Mouse (Mus musculus): ENCODE measurements at regions not wholly inside any gene's neighbourhood (a gene's known extent, or its start where the extent isn't known, plus 50 kb on each side); places are given as distances from the start of the nearest gene placed in this dataset.

DNA sequence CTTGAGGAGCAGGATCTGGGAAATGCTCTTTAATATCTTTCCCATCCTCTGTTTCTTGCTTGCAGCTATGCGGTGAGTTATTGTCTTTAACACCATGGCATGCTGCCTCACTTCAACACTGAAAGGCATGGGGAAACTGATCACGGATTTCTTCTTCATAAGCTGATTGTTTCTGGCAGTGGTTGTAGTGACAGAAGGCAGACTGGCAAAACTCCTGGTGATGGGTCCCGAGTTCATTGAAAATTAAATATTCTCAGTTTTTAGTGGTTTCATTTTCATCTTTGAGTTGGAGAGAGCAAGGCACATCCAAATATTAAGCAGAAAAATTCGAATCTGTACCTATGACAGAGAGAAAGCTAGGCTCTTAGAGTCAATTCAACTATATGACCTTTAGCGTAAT, 617.0 kb upstream of the Kirrel3 start:
- Histone ChIP-seq H3K79me2 (replicated peaks; ENCODE audit: control insufficient read depth, extremely low read depth, insufficient read depth, poor library complexity, severe bottlenecking) (no peaks in the 10 kb centered on the region), H3K4me3 (replicated peaks in 1 of 3; ENCODE audit: low read depth in 2 of 3, low read length in 2 of 3, poor library complexity in 1 of 3) (no peak overlapping the region), H3K27ac (ENCODE audit: insufficient read depth, low read depth) (no peak overlapping the region), H3K4me1 (ENCODE audit: control insufficient read depth in 1 of 2, insufficient read depth in 2 of 2) (no peaks in the 10 kb centered on the region), H3K4me2 (ENCODE audit: insufficient read depth, low read depth, poor library complexity, severe bottlenecking) (0 out of 2 replicates have a peak overlapping the region, but pooled peaks have one; percentile 9), H3K9ac (ENCODE audit: insufficient read depth, low read depth) (no peak overlapping the region), H3K36me3 (replicated peaks in 1 of 2; ENCODE audit: control insufficient read depth in 1 of 2, insufficient read depth in 1 of 2, low read length in 1 of 2) (no peaks in the 10 kb centered on the region), H3K27me3 (replicated peaks) (no peaks in the 10 kb centered on the region), H3K9me3 (replicated peaks; ENCODE audit: low read length) (no peaks in the 10 kb centered on the region)
- in situ Hi-C loops (cut with MboI; ENCODE audit: low pct_ligation_motif_present, low pct_unique_long_range_greater_than_20kb, low sequenced_read_pairs): no loop called here
- TF ChIP-seq ELF1 (IDR thresholded peaks at IDR 0.05; ENCODE audit: low read depth, low read length): no peak
- no peak for TF ChIP-seq USF1 (IDR thresholded peaks at IDR 0.05; ENCODE audit: low read depth, low read length)
- no peak for TF ChIP-seq SMC3 (IDR thresholded peaks at IDR 0.05; ENCODE audit: low read depth, low read length)
- no peak for TF ChIP-seq MAFK (IDR thresholded peaks at IDR 0.05; ENCODE audit: insufficient replicate concordance, low read length)
- no peak for TF ChIP-seq TCF12 (IDR thresholded peaks at IDR 0.05; ENCODE audit: low read depth, low read length)
- no peak for TF ChIP-seq CHD2 (IDR thresholded peaks at IDR 0.05; ENCODE audit: low read length)
- TF ChIP-seq USF2 (conservative IDR thresholded peaks at IDR 0.05; ENCODE audit: low read depth, low read length): no peak
- no peak for TF ChIP-seq BHLHE40 (IDR thresholded peaks at IDR 0.05; ENCODE audit: low read depth, low read length)
- TF ChIP-seq RCOR1 (conservative IDR thresholded peaks at IDR 0.05; ENCODE audit: low read depth, low read length): no peak
- no peak for TF ChIP-seq SIN3A (IDR thresholded peaks at IDR 0.05; ENCODE audit: low read length)
- no peak for TF ChIP-seq E2F4 (IDR thresholded peaks at IDR 0.05; ENCODE audit: insufficient replicate concordance, low read depth, low read length)
- TF ChIP-seq POLR2AphosphoS2 (IDR thresholded peaks at IDR 0.05; ENCODE audit: low read depth, low read length): no peak
- TF ChIP-seq ZC3H11A (IDR thresholded peaks at IDR 0.05; ENCODE audit: low read depth, low read length): no peak
- TF ChIP-seq KAT2A (IDR thresholded peaks at IDR 0.05; ENCODE audit: insufficient replicate concordance, low read length): no peak
- no peak for TF ChIP-seq HCFC1 (IDR thresholded peaks at IDR 0.05; ENCODE audit: low read depth, low read length)
- TF ChIP-seq UBTF (IDR thresholded peaks at IDR 0.05; ENCODE audit: low read depth, low read length): no peak
- no peak for TF ChIP-seq ZMIZ1 (IDR thresholded peaks at IDR 0.05; ENCODE audit: low read depth, low read length)
- DNase-seq (ENCODE audit: extremely low read depth): no peak
- dilution Hi-C loops (cut with MboI; ENCODE audit: extremely low pct_ligation_motif_present, extremely low pct_unique_long_range_greater_than_20kb, low sequenced_read_pairs): no loop called here

DNA sequence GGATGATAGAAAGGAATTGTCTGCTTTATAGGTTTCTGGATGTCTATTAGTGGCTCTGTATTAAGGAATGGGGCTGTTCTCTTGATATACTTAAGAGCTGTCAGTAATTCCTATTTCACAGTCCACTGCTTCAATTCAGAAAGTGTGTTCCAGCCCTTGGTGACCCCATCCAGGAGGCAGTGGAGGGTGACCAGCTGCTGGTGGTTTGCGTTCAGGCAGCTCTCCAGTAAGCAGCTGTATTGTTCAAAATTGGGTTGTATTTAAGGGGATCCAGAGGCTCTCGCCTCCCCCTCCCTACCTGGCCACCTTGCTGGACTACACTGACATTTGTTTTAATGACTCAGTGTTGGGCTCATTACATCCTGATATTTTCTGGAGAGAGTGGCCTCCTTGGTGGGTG, 598.4 kb upstream of the Kirrel3 start:
- DNase-seq (ENCODE audit: extremely low read depth): no peak
- no peak overlapping the region for H3K9ac ChIP-seq (ENCODE audit: insufficient read depth, low read depth)
- H3K79me2 ChIP-seq (replicated peaks; ENCODE audit: control insufficient read depth, extremely low read depth, insufficient read depth, poor library complexity, severe bottlenecking): no peaks in the 10 kb centered on the region
- H3K4me3 ChIP-seq (replicated peaks in 1 of 3; ENCODE audit: low read depth in 2 of 3, low read length in 2 of 3, poor library complexity in 1 of 3): no peak overlapping the region
- peaks cover 0 to 7% of the 10 kb centered on the region in 2 experiments; a peak in 1 of 4 replicates for H3K4me1 ChIP-seq (ENCODE audit: control insufficient read depth in 1 of 2, insufficient read depth in 2 of 2)
- no peak overlapping the region for H3K4me2 ChIP-seq (ENCODE audit: insufficient read depth, low read depth, poor library complexity, severe bottlenecking)
- H3K9me3 ChIP-seq (replicated peaks; ENCODE audit: low read length): no peaks in the 10 kb centered on the region
- H3K27me3 ChIP-seq (replicated peaks): no peaks in the 10 kb centered on the region
- TF ChIP-seq TBP (conservative IDR thresholded peaks at IDR 0.05; ENCODE audit: low read depth, low read length) (no peak), CTCF (conservative IDR thresholded peaks at IDR 0.05 in 1 of 2, IDR thresholded peaks at IDR 0.05 in 1 of 2; ENCODE audit: low read depth in 2 of 2, low read length in 2 of 2) (no peak), NRF1 (IDR thresholded peaks at IDR 0.05; ENCODE audit: low read depth, low read length) (no peak), RAD21 (IDR thresholded peaks at IDR 0.05; ENCODE audit: low read depth, low read length) (no peak), ZMIZ1 (IDR thresholded peaks at IDR 0.05; ENCODE audit: low read depth, low read length) (no peak), CHD1 (IDR thresholded peaks at IDR 0.05; ENCODE audit: low read depth, low read length) (no peak), SIN3A (IDR thresholded peaks at IDR 0.05; ENCODE audit: low read length) (no peak), MAFK (IDR thresholded peaks at IDR 0.05; ENCODE audit: insufficient replicate concordance, low read length) (no peak), MXI1 (IDR thresholded peaks at IDR 0.05; ENCODE audit: low read depth, low read length) (no peak)
- in situ Hi-C loops (cut with MboI; ENCODE audit: low pct_ligation_motif_present, low pct_unique_long_range_greater_than_20kb, low sequenced_read_pairs): no loop called here
- H3K27ac ChIP-seq (ENCODE audit: insufficient read depth, low read depth): no peak overlapping the region
- dilution Hi-C loops (cut with MboI; ENCODE audit: extremely low pct_ligation_motif_present, extremely low pct_unique_long_range_greater_than_20kb, low sequenced_read_pairs): no loop called here
- no peaks in the 10 kb centered on the region for H3K36me3 ChIP-seq (replicated peaks in 1 of 2; ENCODE audit: control insufficient read depth in 1 of 2, insufficient read depth in 1 of 2, low read length in 1 of 2)
